Mouse (Mus musculus) layer of hippocampus, adult 2 months (tissue): Measurements from ENCODE around the gene Zfp2. TPM values are rescaled to one million over a fixed set of nuclear protein-coding genes. Genes with fewer than 3 reads are reported as not detected.

Experiments used
- DNase-seq, 2 experiments: peaks; one replicate each; pipeline ENCODE4 v3.0.0; 2022; ENCODE audit warnings: low spot score in 2 of 2
- H3K27ac ChIP-seq: fragments of 200-600 bp; 2 replicates; pipeline ENCODE4 v1.8.1; 2022
- H3K4me3 ChIP-seq: fragments of 200-600 bp; 2 replicates; pipeline ENCODE4 v1.8.1; 2022; ENCODE audit warnings: mild to moderate bottlenecking
- CTCF ChIP-seq: fragments of 200-600 bp; conservative IDR thresholded peaks from 2 replicates; pipeline ENCODE4 v1.8.1; 2022; ENCODE audit warnings: antibody characterized with exemption, mild to moderate bottlenecking, moderate library complexity
- total RNA-seq, 2 experiments: library from RNA; stranded (reverse); gene quantifications; 2 replicates each; pipeline ENCODE4 v1.2.3; 2021

The Zfp2 gene
- total RNA-seq, 2 experiments from 2014 or later = 20.1 to 20.2 TPM

GRCm38 (mm10) chr11:50913301-50913700 is 2.7 kb downstream of the Zfp2 start:
- no peak for DNase-seq
- no peak for TF ChIP-seq CTCF
- Histone ChIP-seq H3K4me3 (no peak overlapping the region), H3K27ac (no peak overlapping the region)

GRCm38 (mm10) chr11:50908136-50908535 is 7.8 kb downstream of the Zfp2 start:
- H3K27ac ChIP-seq = 0 out of 2 replicates have a peak overlapping the region, but pooled peaks have one; percentile 32
- TF ChIP-seq CTCF = no peak
- no peak overlapping the region for H3K4me3 ChIP-seq
- DNase-seq = peak in 1 of 2 experiments; percentile 49

GRCm38 (mm10) chr11:50897359-50897758 is 18.6 kb downstream of the Zfp2 start:
- Histone ChIP-seq H3K27ac (no peak overlapping the region), H3K4me3 (no peak overlapping the region)
- DNase-seq = no peak
- no peak for TF ChIP-seq CTCF

- DNase-seq = no peak
- Histone ChIP-seq H3K4me3 (no peak overlapping the region), H3K27ac (no peak overlapping the region)
- TF ChIP-seq CTCF = no peak
Measured at GRCm38 (mm10) chr11:50892441-50892840, 23.5 kb downstream of the Zfp2 start.

- no peak for TF ChIP-seq CTCF
- peak; percentile 90 to 96 for DNase-seq
- H3K4me3 ChIP-seq = peak within 1 kb of the TSS; percentile 67
- H3K27ac ChIP-seq = peak within 1 kb of the TSS; percentile 89
Measured at GRCm38 (mm10) chr11:50887390-50888128, 28.4 kb downstream of the Zfp2 start, which contains the start of gene Zfp454. TSS of gene Zfp454 (minus strand) at chr11:50887651.

- Histone ChIP-seq H3K4me3 (peak overlapping the region; percentile 67), H3K27ac (peak overlapping the region; percentile 89)
- no peak for TF ChIP-seq CTCF
- no peak for DNase-seq
Measured at GRCm38 (mm10) chr11:50886933-50887293, 29.1 kb downstream of the Zfp2 start.

GRCm38 (mm10) chr11:50886231-50886932 is 29.6 kb downstream of the Zfp2 start:
- H3K4me3 ChIP-seq = peak overlapping the region; percentile 67
- no peak overlapping the region for H3K27ac ChIP-seq
- TF ChIP-seq CTCF = no peak
- no peak for DNase-seq

- H3K4me3 ChIP-seq = no peak overlapping the region
- no peak for DNase-seq
- no peak overlapping the region for H3K27ac ChIP-seq
- peak; percentile 49 for TF ChIP-seq CTCF
Measured at GRCm38 (mm10) chr11:50883756-50884155, 32.2 kb downstream of the Zfp2 start.

- Histone ChIP-seq H3K27ac (no peak overlapping the region), H3K4me3 (no peak overlapping the region)
- DNase-seq = no peak
- TF ChIP-seq CTCF = no peak
Measured at GRCm38 (mm10) chr11:50878641-50879040, 37.3 kb downstream of the Zfp2 start.

GRCm38 (mm10) chr11:50850989-50851601 is 64.9 kb downstream of the Zfp2 start:
- DNase-seq = no peak
- peak overlapping the region; percentile 53 for H3K4me3 ChIP-seq
- H3K27ac ChIP-seq = no peak overlapping the region
- TF ChIP-seq CTCF = no peak

- no peak for TF ChIP-seq CTCF
- Histone ChIP-seq H3K27ac (no peak within 1 kb of the TSS), H3K4me3 (peak within 1 kb of the TSS; percentile 53)
- no peak for DNase-seq
Measured at GRCm38 (mm10) chr11:50850177-50850735, 65.7 kb downstream of the Zfp2 start, which contains the start of gene Grm6. TSS of gene Grm6 (plus strand) at chr11:50850685.

- no peak for TF ChIP-seq CTCF
- Histone ChIP-seq H3K4me3 (no peak overlapping the region), H3K27ac (no peak overlapping the region)
- no peak for DNase-seq
Measured at GRCm38 (mm10) chr11:50849310-50849709, 66.7 kb downstream of the Zfp2 start.

Other genes starting within 250 kb of the Zfp2 start
- 10 to 100 TPM; 40.8 to 49.6 TPM for gene Zfp354c, start 88.4 kb downstream of the Zfp2 start, total RNA-seq
- 1 to 10 TPM; 4.0 to 4.1 TPM for gene Zfp879, start 74.6 kb downstream of the Zfp2 start, total RNA-seq
- not detected for gene Grm6, start 65.5 kb downstream of the Zfp2 start, total RNA-seq
- gene Zfp454, start 28.5 kb downstream of the Zfp2 start, total RNA-seq = 1 to 10 TPM; 5.3 to 6.4 TPM
- gene Zfp354b, start 15.5 kb upstream of the Zfp2 start, total RNA-seq = 1 to 10 TPM; 6.3 to 8.1 TPM
- gene 4933414I15Rik, start 27.6 kb upstream of the Zfp2 start, total RNA-seq = not detected
- not detected for gene Prop1, start 37.6 kb upstream of the Zfp2 start, total RNA-seq
- gene Olfr1378, start 50.4 kb upstream of the Zfp2 start, total RNA-seq = not detected
- gene Olfr1377, start 65.8 kb upstream of the Zfp2 start, total RNA-seq = not detected
- not detected for gene Olfr51, start 87.4 kb upstream of the Zfp2 start, total RNA-seq
- gene Olfr54, start 98.1 kb upstream of the Zfp2 start, total RNA-seq = not detected
- not detected for gene Olfr1375, start 131.9 kb upstream of the Zfp2 start, total RNA-seq
- 1 to 10 TPM; 7.3 to 8.3 TPM for gene Zfp354a, start 143.1 kb upstream of the Zfp2 start, total RNA-seq